Mouse (Mus musculus): ENCODE results near the gene Vmn1r55.
"Not testable (repeated sequence)": the region's sequence is repeated elsewhere in the genome, so short reads cannot be mapped to it uniquely, and the experiment has no call there.

Vmn1r55 gene

GRCm38 (mm10) chr7:5149570-5149969 is at the start of gene Vmn1r55:
Gene Vmn1r55, minus strand, starts transcription at chr7:5149670.
- DNase-seq (ENCODE audit: extremely low read depth, low read depth), result not testable (repeated sequence)

GRCm38 (mm10) chr7:5196647-5197046 is 47.2 kb upstream of the Vmn1r55 start, which contains the start of gene Vmn1r56:
Gene Vmn1r56, minus strand, starts transcription at chr7:5196747.
- DNase-seq (ENCODE audit: extremely low read depth, low read depth), result not testable (repeated sequence)

- no peak for DNase-seq (ENCODE audit: extremely low read depth, low read depth)
These were observed 23.7 kb downstream of the Vmn1r55 start, which contains the start of gene Rasl2-9 for GRCm38 (mm10) chr7:5125549-5126406. Gene Rasl2-9, minus strand, starts transcription at chr7:5125950.

GRCm38 (mm10) chr7:5125078-5125477 is 24.4 kb downstream of the Vmn1r55 start:
- no peak for DNase-seq (ENCODE audit: extremely low read depth, low read depth)

- no peak for DNase-seq (ENCODE audit: extremely low read depth, low read depth)
These were observed 32.6 kb downstream of the Vmn1r55 start, which contains the start of gene Rfpl4 for GRCm38 (mm10) chr7:5116850-5117249. Gene Rfpl4, minus strand, starts transcription at chr7:5116950.

GRCm38 (mm10) chr7:5112701-5113100 is 36.8 kb downstream of the Vmn1r55 start:
- no peak for DNase-seq (ENCODE audit: extremely low read depth, low read depth)

- no peak for DNase-seq (ENCODE audit: extremely low read depth, low read depth)
These were observed 40.2 kb downstream of the Vmn1r55 start for GRCm38 (mm10) chr7:5109301-5109700.

- no peak for DNase-seq (ENCODE audit: extremely low read depth, low read depth)
These were observed 41.2 kb downstream of the Vmn1r55 start for GRCm38 (mm10) chr7:5108272-5108671.

GRCm38 (mm10) chr7:5102564-5102963 is 46.9 kb downstream of the Vmn1r55 start:
- DNase-seq (ENCODE audit: extremely low read depth, low read depth), result no peak

- peak; percentile 91 for DNase-seq (ENCODE audit: extremely low read depth, low read depth)
These were observed 48.3 kb downstream of the Vmn1r55 start for GRCm38 (mm10) chr7:5101066-5101663.

GRCm38 (mm10) chr7:5099796-5100195 is 49.7 kb downstream of the Vmn1r55 start:
- DNase-seq (ENCODE audit: extremely low read depth, low read depth), result no peak

GRCm38 (mm10) chr7:5098769-5099168 is 50.7 kb downstream of the Vmn1r55 start:
- no peak for DNase-seq (ENCODE audit: extremely low read depth, low read depth)

- DNase-seq (ENCODE audit: extremely low read depth, low read depth), result no peak
These were observed 56.5 kb downstream of the Vmn1r55 start for GRCm38 (mm10) chr7:5092831-5093510.

- DNase-seq (ENCODE audit: extremely low read depth, low read depth), result no peak
These were observed 57.1 kb downstream of the Vmn1r55 start for GRCm38 (mm10) chr7:5092381-5092780.

- no peak for DNase-seq (ENCODE audit: extremely low read depth, low read depth)
These were observed 58.3 kb downstream of the Vmn1r55 start for GRCm38 (mm10) chr7:5091008-5091728.

GRCm38 (mm10) chr7:5089853-5090252 is 59.6 kb downstream of the Vmn1r55 start:
- DNase-seq (ENCODE audit: extremely low read depth, low read depth), result no peak

- DNase-seq (ENCODE audit: extremely low read depth, low read depth), result no peak
These were observed 61.6 kb downstream of the Vmn1r55 start for GRCm38 (mm10) chr7:5087886-5088285.

GRCm38 (mm10) chr7:5086921-5087440 is 62.5 kb downstream of the Vmn1r55 start:
- no peak for DNase-seq (ENCODE audit: extremely low read depth, low read depth)

GRCm38 (mm10) chr7:5085512-5085911 is 64.0 kb downstream of the Vmn1r55 start:
- no peak for DNase-seq (ENCODE audit: extremely low read depth, low read depth)

- DNase-seq (ENCODE audit: extremely low read depth, low read depth), result no peak
These were observed 66.0 kb downstream of the Vmn1r55 start for GRCm38 (mm10) chr7:5083325-5084105.
